Mouse (Mus musculus): ENCODE measurements around the gene Ptgis. TPM values are rescaled to one million over a fixed set of nuclear protein-coding genes. Genes with fewer than 3 reads are reported as not detected.

The Ptgis gene
- polyA plus RNA-seq, 1 experiment from 2014 or later, result 5.6 TPM

- H3K4me1 ChIP-seq (replicated peaks), result peaks cover 22% of the 10 kb centered on the region
- H3K4me3 ChIP-seq, result no peak overlapping the region
- peak overlapping the region; percentile 26 for H3K4me2 ChIP-seq
- ATAC-seq (ENCODE audit: low read depth), result peak; percentile 51; the same call in 1 of the 2 replicates
- H3K9ac ChIP-seq, result peak overlapping the region; percentile 4; the same call in 1 of the 2 replicates
- WGBS, result 35% methylated on average over 16 of the region's 16 CpGs
- no peaks in the 10 kb centered on the region for H3K27me3 ChIP-seq
- H3K9me3 ChIP-seq, result no peaks in the 10 kb centered on the region
- H3K36me3 ChIP-seq, result no peaks in the 10 kb centered on the region
- peak overlapping the region; percentile 86 for H3K27ac ChIP-seq (replicated peaks)
These were observed 38.7 kb downstream of the Ptgis start for GRCm38 (mm10) chr2:167201463-167202291.

DNA sequence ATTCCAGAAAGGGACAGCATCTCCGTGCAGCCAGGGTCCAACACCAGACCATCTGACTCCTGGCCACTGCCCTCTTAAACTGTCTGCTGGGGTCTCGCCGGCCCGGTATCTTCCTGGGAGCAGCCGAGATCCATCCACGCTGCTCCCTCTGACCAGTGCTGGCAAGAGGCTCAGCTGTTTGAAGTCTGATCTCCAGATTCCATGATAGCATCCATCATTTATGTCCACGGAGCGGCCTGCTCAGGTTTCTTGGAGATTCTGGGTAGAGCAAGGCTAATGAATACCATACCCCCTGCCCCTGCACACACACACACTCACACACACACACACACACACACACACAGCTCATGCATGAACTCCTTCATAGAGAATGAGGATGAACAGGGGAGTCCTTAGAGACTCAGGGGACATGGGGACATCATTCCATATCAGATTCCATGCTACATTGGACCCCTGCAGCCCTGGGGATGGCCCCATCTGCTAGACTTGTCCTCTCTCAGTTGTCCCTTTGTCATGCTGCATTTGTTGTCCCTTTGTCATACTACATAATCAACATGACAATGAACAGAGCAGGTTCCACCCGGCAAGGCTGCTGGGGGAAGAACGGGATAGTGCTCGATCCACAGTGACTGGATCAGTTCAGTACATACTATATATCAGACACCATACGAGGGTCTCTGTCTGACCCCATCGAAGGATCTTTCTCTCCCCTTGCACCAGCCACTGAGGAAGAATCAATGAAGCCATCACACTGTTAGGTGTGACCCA is 41.6 kb downstream of the Ptgis start:
- Histone ChIP-seq H3K4me3 (no peak overlapping the region), H3K9me3 (no peaks in the 10 kb centered on the region), H3K36me3 (no peaks in the 10 kb centered on the region), H3K4me1 (replicated peaks) (peaks cover 22% of the 10 kb centered on the region), H3K9ac (no peak overlapping the region), H3K4me2 (no peak overlapping the region), H3K27ac (replicated peaks) (no peak overlapping the region), H3K27me3 (no peaks in the 10 kb centered on the region)
- no peak for ATAC-seq (ENCODE audit: low read depth)
- 56% methylated on average over 13 of the region's 13 CpGs for WGBS

DNA sequence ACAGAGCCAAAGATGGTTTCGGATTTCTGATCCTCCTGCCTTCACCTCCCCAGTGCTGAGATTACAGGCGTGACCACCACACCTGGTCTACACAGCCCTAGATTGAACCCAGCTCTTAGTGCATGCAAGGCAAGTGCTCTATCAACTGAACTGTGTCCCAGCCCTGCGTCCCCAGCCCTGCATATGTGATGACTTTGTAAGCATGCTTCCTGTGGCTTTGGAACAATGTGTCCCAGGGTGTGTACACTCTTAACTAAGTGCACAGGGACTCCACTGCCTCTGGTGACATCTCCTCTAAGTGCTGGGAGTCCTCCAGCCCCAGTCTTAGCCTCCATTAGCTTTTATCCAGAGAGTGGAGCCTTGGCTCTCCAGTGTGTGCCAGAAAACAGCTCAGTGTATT is 47.0 kb downstream of the Ptgis start:
- 79% methylated on average over 3 of the region's 3 CpGs for WGBS
- Histone ChIP-seq H3K4me1 (replicated peaks) (peaks cover 21% of the 10 kb centered on the region), H3K27ac (replicated peaks) (no peak overlapping the region), H3K4me3 (no peak overlapping the region), H3K9me3 (no peaks in the 10 kb centered on the region), H3K4me2 (no peak overlapping the region), H3K36me3 (no peaks in the 10 kb centered on the region), H3K27me3 (peaks cover 31% of the 10 kb centered on the region), H3K9ac (no peak overlapping the region)
- no peak for ATAC-seq (ENCODE audit: low read depth)

- Histone ChIP-seq H3K27ac (replicated peaks) (0 out of 2 replicates have a peak within 1 kb of the TSS, but pooled peaks have one; percentile 42), H3K4me2 (peak within 1 kb of the TSS; percentile 67), H3K4me3 (peak within 1 kb of the TSS; percentile 61), H3K4me1 (replicated peaks) (peaks cover 34% of the 10 kb centered on the region), H3K27me3 (peaks cover 50% of the 10 kb centered on the region), H3K36me3 (no peaks in the 10 kb centered on the region), H3K9ac (peak within 1 kb of the TSS; percentile 75), H3K9me3 (no peaks in the 10 kb centered on the region)
- under 1% methylated on average over 34 of the region's 41 CpGs for WGBS
- ATAC-seq (ENCODE audit: low read depth), result peak; percentile 76
These were observed 50.4 kb downstream of the Ptgis start, which contains the start of gene Kcnb1 for GRCm38 (mm10) chr2:167190076-167190399. Gene Kcnb1 (minus strand): TSS chr2:167190155.

- Histone ChIP-seq H3K4me1 (replicated peaks) (peaks cover 38% of the 10 kb centered on the region), H3K36me3 (no peaks in the 10 kb centered on the region)
- peak; percentile 56; the same call in 1 of the 2 replicates for ATAC-seq (ENCODE audit: low read depth)
These were observed 50.9 kb downstream of the Ptgis start for GRCm38 (mm10) chr2:167189291-167190075.

DNA sequence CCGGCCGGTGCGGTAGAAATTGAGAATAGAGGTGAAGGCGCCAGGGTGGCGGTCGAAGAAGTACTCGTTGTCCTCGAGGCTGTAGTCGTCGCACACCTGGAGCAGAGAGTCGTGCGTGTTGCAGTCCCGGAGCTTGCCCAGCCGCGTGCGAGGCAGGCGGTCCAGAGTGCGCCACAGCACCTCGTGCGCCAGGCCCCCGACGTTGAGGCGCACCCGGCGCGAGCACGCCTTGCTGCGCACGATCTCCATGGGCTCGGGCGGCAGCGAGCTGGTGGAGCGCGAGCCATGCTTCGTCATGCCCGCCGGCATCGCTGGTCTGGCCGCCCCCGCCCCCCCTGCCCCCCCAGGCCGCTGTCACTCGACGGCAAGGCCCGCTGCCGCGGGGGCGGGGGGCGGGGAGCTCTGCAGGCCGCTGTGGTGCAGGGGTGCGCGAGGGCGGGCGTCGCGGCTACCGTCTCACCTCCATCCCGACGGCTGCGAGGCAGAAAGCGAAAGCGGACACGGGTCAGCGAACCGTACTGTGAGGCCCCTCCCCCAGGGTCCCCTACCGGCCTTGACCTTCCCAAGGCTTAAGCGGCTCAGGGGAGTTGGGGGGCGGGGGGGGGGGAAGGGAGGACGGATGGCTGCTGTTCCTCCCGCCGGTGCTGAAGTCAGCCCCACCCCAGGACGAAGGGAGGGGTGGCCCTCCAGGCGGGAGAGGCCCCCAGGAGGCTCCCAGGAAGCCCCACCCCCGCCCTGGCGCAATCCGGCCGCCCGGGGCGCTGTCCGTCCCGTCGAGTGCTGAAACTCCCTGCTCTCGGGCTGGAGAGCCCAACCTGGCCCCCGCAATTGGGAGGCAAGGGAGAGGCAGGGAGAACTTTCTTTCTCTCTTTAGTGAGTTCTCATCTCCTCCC is 51.8 kb downstream of the Ptgis start:
- Histone ChIP-seq H3K4me2 (peak overlapping the region; percentile 67), H3K36me3 (no peaks in the 10 kb centered on the region), H3K27ac (replicated peaks) (no peak overlapping the region), H3K9ac (peak overlapping the region; percentile 75; the same call in 1 of the 2 replicates), H3K9me3 (no peaks in the 10 kb centered on the region), H3K27me3 (peaks cover 50% of the 10 kb centered on the region), H3K4me3 (peak overlapping the region; percentile 61), H3K4me1 (replicated peaks) (peaks cover 42% of the 10 kb centered on the region)
- WGBS, result 12% methylated on average over 68 of the region's 83 CpGs
- no peak for ATAC-seq (ENCODE audit: low read depth)

More at GRCm38 (mm10) chr2:167189291-167190075, 50.9 kb downstream of the Ptgis start:
- Histone ChIP-seq H3K4me2 (peak overlapping the region; percentile 67), H3K27me3 (peaks cover 50% of the 10 kb centered on the region), H3K9ac (peak overlapping the region; percentile 75), H3K27ac (replicated peaks) (0 out of 2 replicates have a peak overlapping the region, but pooled peaks have one; percentile 42), H3K9me3 (no peaks in the 10 kb centered on the region), H3K4me3 (peak overlapping the region; percentile 61)
- WGBS, result 1% methylated on average over 31 of the region's 91 CpGs

DNA sequence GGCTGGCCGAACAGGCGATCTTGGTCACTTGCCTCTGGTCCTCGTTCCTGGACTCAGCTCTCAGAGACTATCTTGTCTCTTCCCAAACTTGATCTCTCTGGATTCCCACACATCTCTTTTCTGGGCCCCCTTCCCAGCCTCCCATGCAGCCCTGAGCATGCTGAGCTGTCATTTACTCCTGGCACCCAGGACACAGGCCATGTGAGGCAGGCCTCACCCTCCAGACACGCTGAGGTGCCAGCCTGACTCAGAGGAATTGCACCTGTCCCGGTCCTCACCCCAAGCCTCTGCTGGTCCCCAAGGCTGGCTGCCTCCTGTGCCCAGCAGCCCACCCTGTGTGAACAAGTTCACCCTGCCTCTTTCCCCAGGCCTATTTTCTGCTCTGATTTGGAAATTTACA is 53.3 kb downstream of the Ptgis start:
- H3K4me1 ChIP-seq (replicated peaks), result peaks cover 42% of the 10 kb centered on the region
- ATAC-seq (ENCODE audit: low read depth), result no peak
- H3K27me3 ChIP-seq, result peaks cover 50% of the 10 kb centered on the region

DNA sequence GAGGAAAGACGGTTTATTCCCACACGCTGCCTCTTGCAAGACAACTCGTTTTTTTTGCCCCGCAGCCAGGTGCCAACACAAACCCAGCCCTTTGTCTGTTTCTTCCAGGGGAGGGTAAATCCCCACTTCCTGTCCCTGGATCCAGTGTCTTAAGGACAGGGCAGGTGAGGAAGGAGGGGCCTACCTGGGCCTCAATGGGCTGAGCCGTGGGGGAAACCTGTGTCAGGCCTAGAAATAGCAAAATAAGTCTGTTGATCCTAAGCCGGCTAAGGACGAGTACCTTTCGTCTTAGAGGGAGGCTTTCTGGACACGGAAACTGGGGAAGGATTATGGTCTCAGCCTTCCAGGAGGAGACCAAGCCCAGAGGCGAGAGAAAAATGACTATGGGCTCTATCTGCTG is 53.9 kb downstream of the Ptgis start:
- H3K4me1 ChIP-seq (replicated peaks), result peaks cover 42% of the 10 kb centered on the region

More for the DNA sequence above, 53.3 kb downstream of the Ptgis start:
- H3K4me2 ChIP-seq, result 0 out of 2 replicates have a peak overlapping the region, but pooled peaks have one; percentile 5
- H3K4me3 ChIP-seq, result no peak overlapping the region
- WGBS, result 84% methylated on average over 5 of the region's 5 CpGs
- no peak overlapping the region for H3K27ac ChIP-seq (replicated peaks)
- H3K9ac ChIP-seq, result peak overlapping the region; percentile 27; the same call in 1 of the 2 replicates
- no peaks in the 10 kb centered on the region for H3K9me3 ChIP-seq
- no peaks in the 10 kb centered on the region for H3K36me3 ChIP-seq

GRCm38 (mm10) chr2:167186003-167186402 is 54.4 kb downstream of the Ptgis start:
- WGBS, result 64% methylated on average over 13 of the region's 13 CpGs
- H3K36me3 ChIP-seq, result no peaks in the 10 kb centered on the region
- peak overlapping the region; percentile 38; the same call in 1 of the 2 replicates for H3K9ac ChIP-seq
- no peak overlapping the region for H3K27ac ChIP-seq (replicated peaks)
- no peak overlapping the region for H3K4me3 ChIP-seq
- ATAC-seq (ENCODE audit: low read depth), result no peak
- H3K27me3 ChIP-seq, result peaks cover 41% of the 10 kb centered on the region
- H3K4me1 ChIP-seq (replicated peaks), result peaks cover 42% of the 10 kb centered on the region
- H3K9me3 ChIP-seq, result no peaks in the 10 kb centered on the region
- no peak overlapping the region; the same call in 1 of the 2 replicates for H3K4me2 ChIP-seq

More for the DNA sequence above, 53.9 kb downstream of the Ptgis start:
- no peaks in the 10 kb centered on the region for H3K36me3 ChIP-seq
- H3K4me2 ChIP-seq, result no peak overlapping the region; the same call in 1 of the 2 replicates
- peaks cover 46% of the 10 kb centered on the region for H3K27me3 ChIP-seq
- ATAC-seq (ENCODE audit: low read depth), result no peak
- no peak overlapping the region for H3K27ac ChIP-seq (replicated peaks)
- peak overlapping the region; percentile 38; the same call in 1 of the 2 replicates for H3K9ac ChIP-seq
- H3K4me3 ChIP-seq, result no peak overlapping the region
- WGBS, result 57% methylated on average over 10 of the region's 10 CpGs
- H3K9me3 ChIP-seq, result no peaks in the 10 kb centered on the region

DNA sequence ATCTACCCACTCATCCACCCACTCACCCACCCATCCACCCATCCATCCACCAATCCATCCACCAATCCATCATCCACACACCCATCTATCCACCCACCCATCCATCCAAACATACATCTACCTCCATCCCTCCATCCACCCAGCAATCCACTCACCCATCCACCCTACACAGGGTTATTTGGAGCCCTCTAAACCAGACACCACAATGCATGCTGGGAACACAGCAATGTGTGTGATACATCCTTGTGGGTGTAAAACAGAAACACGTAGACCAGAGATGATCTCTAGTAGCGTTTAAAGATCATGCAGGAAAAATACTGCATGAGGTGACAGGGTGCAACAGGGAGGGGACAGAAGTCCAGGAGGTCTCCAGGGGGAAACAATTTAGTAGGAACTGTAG is 55.0 kb downstream of the Ptgis start:
- H3K27me3 ChIP-seq, result peaks cover 35% of the 10 kb centered on the region
- H3K9ac ChIP-seq, result no peak overlapping the region
- H3K9me3 ChIP-seq, result no peaks in the 10 kb centered on the region
- H3K4me1 ChIP-seq (replicated peaks), result peaks cover 36% of the 10 kb centered on the region
- WGBS, result 90% methylated on average over 2 of the region's 2 CpGs
- H3K36me3 ChIP-seq, result no peaks in the 10 kb centered on the region
- H3K4me2 ChIP-seq, result no peak overlapping the region
- no peak overlapping the region for H3K4me3 ChIP-seq
- ATAC-seq (ENCODE audit: low read depth), result no peak
- no peak overlapping the region for H3K27ac ChIP-seq (replicated peaks)
